Mouse (Mus musculus): ENCODE measurements at regions not wholly inside any gene's neighbourhood (a gene's known extent, or its start where the extent isn't known, plus 50 kb on each side); places are given as distances from the start of the nearest gene placed in this dataset.

DNA sequence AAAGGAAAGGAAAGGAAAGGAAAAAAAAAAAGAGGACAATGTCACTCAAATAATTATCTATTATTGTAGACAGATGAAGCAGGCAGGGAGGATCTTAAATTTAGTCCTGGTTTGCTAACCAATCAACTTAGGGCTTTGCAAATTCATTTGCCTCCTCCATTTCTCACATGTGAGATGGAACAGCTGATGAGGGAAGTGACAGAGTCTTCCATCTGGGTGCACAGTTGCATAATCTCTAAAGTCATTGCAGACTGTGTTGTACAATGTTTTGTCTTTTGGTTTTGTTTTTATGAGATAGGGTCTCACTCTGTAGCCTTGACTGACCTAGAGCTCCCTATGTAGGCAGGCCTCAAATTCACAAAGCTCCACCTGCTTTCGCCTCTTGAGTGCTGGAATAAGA lies 103.9 kb downstream of the Mycn start:
- no peak overlapping the region for H3K9ac ChIP-seq
- TF ChIP-seq CTCF (IDR thresholded peaks at IDR 0.05; ENCODE audit: low read depth), result no peak
- H3K4me1 ChIP-seq (ENCODE audit: insufficient read depth), result no peaks in the 10 kb centered on the region
- no peaks in the 10 kb centered on the region for H3K36me3 ChIP-seq (ENCODE audit: insufficient read depth)
- H3K4me2 ChIP-seq (ENCODE audit: low read depth), result no peak overlapping the region
- DNase-seq (no peak), ATAC-seq (no peak)
- no peaks in the 10 kb centered on the region for H3K9me3 ChIP-seq (ENCODE audit: low read length)
- H3K27me3 ChIP-seq (ENCODE audit: insufficient read depth, low read length), result no peaks in the 10 kb centered on the region
- no peak overlapping the region for H3K27ac ChIP-seq (ENCODE audit: low read depth, low read length)
- WGBS, result 100% methylated on average over 1 of the region's 1 CpGs
- H3K4me3 ChIP-seq (ENCODE audit: low read depth, low read length), result no peak overlapping the region

DNA sequence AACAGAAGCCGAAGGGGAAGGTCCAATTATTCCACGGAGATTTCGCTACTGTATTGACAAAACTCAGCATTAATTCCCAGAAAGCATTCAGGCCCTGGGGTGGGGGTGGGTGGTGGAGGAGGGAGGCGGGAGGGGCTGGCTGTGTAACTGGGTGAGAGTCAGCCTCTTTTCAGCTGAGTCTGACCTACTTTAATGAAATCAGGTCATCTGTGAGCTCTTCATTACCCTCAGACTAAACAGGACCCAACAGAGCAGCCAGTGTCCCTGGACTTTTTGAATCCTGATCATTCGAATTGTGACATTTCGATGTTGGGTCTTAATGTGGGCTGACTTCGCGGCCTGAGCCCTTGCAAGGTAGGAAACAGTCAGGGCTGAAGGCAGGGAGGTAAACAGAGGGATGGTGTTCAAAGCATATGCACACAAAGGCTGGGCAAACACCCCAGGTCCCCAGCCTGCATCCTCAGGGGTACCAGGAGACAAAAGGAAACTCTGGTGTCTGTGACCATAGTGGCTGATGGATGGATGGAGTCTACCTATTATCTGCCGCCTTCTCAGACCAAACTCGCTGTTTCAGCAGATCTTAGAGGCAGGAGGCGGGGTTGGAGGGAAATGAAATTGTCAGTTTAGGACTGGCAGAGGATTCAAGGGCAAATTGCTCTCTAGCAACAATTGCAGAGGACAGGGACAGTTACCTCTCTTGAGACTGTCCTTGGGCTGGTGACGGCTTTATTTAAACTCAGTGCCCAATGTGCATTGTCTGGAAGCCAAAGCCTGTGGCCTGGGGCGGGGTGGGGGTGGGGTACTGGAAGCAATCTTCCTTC lies 113.7 kb downstream of the Mycn start:
- H3K27ac ChIP-seq (ENCODE audit: low read depth, low read length), result no peak overlapping the region
- TF ChIP-seq CTCF (IDR thresholded peaks at IDR 0.05; ENCODE audit: low read depth), result no peak
- no peaks in the 10 kb centered on the region for H3K27me3 ChIP-seq (ENCODE audit: insufficient read depth, low read length)
- no peaks in the 10 kb centered on the region for H3K4me1 ChIP-seq (ENCODE audit: insufficient read depth)
- DNase-seq, result no peak
- WGBS, result 38% methylated on average over 13 of the region's 13 CpGs
- H3K4me2 ChIP-seq (ENCODE audit: low read depth), result no peak overlapping the region
- H3K4me3 ChIP-seq (ENCODE audit: low read depth, low read length), result no peak overlapping the region
- peak; percentile 54 for ATAC-seq
- no peaks in the 10 kb centered on the region for H3K36me3 ChIP-seq (ENCODE audit: insufficient read depth)
- no peaks in the 10 kb centered on the region for H3K9me3 ChIP-seq (ENCODE audit: low read length)
- no peak overlapping the region for H3K9ac ChIP-seq

DNA sequence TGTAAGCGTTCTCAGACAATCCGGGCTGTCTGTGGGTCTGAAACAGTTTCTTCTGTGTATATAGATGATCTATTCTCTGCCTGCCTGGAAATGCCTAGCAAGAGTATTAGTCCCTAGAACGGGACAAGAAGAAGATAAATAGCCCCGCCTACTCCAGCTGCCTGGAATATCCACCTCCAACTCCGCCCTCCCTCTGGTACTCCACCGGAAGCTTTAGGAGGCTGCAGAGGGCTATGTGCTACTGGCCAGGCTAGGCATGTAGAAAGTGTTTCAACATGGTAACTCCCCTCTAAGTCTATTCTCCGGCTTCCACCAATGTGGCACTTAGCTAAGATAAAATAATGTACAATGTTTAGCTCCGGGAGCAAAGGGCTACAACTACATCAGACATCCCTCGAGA lies 114.3 kb downstream of the Mycn start:
- Histone ChIP-seq H3K4me3 (ENCODE audit: low read depth, low read length) (no peak overlapping the region), H3K27me3 (ENCODE audit: insufficient read depth, low read length) (no peaks in the 10 kb centered on the region), H3K36me3 (ENCODE audit: insufficient read depth) (no peaks in the 10 kb centered on the region), H3K9me3 (ENCODE audit: low read length) (no peaks in the 10 kb centered on the region), H3K4me1 (ENCODE audit: insufficient read depth) (no peaks in the 10 kb centered on the region), H3K9ac (no peak overlapping the region), H3K27ac (ENCODE audit: low read depth, low read length) (no peak overlapping the region), H3K4me2 (ENCODE audit: low read depth) (no peak overlapping the region)
- no peak for TF ChIP-seq CTCF (IDR thresholded peaks at IDR 0.05; ENCODE audit: low read depth)
- WGBS, result 45% methylated on average over 9 of the region's 9 CpGs
- ATAC-seq (peak; percentile 38; the same call in 1 of the 2 replicates), DNase-seq (no peak)

DNA sequence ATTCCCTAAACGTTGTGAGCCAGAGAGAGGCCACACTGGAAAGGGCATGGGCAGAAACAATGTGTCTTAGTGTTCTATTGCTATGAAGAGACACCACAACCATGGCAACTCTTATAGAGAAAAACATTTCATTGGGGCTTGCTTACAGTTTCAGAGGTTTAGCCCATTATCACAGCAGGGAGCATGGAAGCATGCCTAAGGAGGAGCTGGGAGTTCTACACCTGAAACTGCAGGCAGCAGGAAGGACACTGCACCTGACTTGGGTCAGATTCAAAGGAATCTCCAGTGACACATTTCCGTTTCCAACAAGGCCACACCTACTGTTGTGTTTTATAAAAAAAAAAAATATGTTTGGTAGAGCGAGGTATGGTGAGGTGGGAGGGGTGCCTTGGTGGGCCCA lies 115.3 kb downstream of the Mycn start:
- Histone ChIP-seq H3K27ac (ENCODE audit: low read depth, low read length) (no peak overlapping the region), H3K4me3 (ENCODE audit: low read depth, low read length) (no peak overlapping the region), H3K27me3 (ENCODE audit: insufficient read depth, low read length) (no peaks in the 10 kb centered on the region), H3K36me3 (ENCODE audit: insufficient read depth) (no peaks in the 10 kb centered on the region), H3K4me2 (ENCODE audit: low read depth) (no peak overlapping the region), H3K4me1 (ENCODE audit: insufficient read depth) (no peaks in the 10 kb centered on the region), H3K9me3 (ENCODE audit: low read length) (no peaks in the 10 kb centered on the region), H3K9ac (no peak overlapping the region)
- ATAC-seq, result no peak
- DNase-seq, result no peak
- no peak for TF ChIP-seq CTCF (IDR thresholded peaks at IDR 0.05; ENCODE audit: low read depth)
- WGBS, result 58% methylated on average over 3 of the region's 3 CpGs

DNA sequence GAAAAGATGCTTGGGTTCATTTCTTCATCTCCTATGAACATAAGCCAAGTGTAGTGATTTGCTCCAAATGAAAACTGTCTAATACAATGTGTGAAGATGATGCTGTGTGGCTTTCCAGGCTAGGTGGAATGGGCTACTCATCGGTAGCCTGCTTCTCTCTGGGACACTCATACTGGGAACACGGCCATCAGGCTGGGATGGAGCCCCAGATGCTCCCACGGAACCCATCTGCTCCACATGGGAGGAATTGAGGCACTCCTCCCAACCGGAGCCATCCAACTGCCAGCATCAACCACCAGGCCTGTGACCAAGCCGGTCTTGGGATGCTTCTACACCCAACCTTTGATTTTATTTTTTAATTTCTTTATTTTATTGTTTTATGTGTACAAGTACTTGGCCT lies 115.9 kb downstream of the Mycn start:
- no peak for ATAC-seq
- no peak overlapping the region for H3K27ac ChIP-seq (ENCODE audit: low read depth, low read length)
- H3K4me2 ChIP-seq (ENCODE audit: low read depth), result no peak overlapping the region
- peak; percentile 31 for DNase-seq
- no peaks in the 10 kb centered on the region for H3K4me1 ChIP-seq (ENCODE audit: insufficient read depth)
- no peak for TF ChIP-seq CTCF (IDR thresholded peaks at IDR 0.05; ENCODE audit: low read depth)
- H3K27me3 ChIP-seq (ENCODE audit: insufficient read depth, low read length), result no peaks in the 10 kb centered on the region
- H3K9me3 ChIP-seq (ENCODE audit: low read length), result no peaks in the 10 kb centered on the region
- 66% methylated on average over 5 of the region's 5 CpGs for WGBS
- no peaks in the 10 kb centered on the region for H3K36me3 ChIP-seq (ENCODE audit: insufficient read depth)
- no peak overlapping the region for H3K4me3 ChIP-seq (ENCODE audit: low read depth, low read length)
- no peak overlapping the region for H3K9ac ChIP-seq

DNA sequence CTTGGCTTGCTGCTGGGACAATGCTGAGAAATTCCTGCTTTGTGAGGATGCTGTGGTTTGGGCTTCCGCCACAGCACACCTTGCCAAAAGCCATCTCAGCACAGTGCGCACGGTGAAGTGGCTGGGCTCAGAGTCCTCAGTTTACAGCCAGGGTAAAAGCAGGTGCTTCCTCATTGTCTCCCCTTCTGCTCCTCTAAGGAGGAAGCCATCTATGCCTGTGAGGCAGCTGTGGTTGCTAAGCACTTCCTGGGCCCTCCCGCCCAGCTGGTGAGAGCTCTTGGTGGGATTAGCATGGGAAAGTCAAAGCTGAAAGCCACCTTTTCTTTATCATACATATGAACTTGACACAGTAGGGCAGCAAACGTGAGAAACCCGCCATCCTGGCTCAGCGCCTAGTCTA lies 120.2 kb downstream of the Mycn start:
- DNase-seq, result no peak
- Histone ChIP-seq H3K36me3 (ENCODE audit: insufficient read depth) (no peaks in the 10 kb centered on the region), H3K27ac (ENCODE audit: low read depth, low read length) (no peak overlapping the region), H3K9me3 (ENCODE audit: low read length) (no peaks in the 10 kb centered on the region), H3K27me3 (ENCODE audit: insufficient read depth, low read length) (no peaks in the 10 kb centered on the region), H3K4me1 (ENCODE audit: insufficient read depth) (no peaks in the 10 kb centered on the region), H3K4me3 (ENCODE audit: low read depth, low read length) (no peak overlapping the region), H3K4me2 (ENCODE audit: low read depth) (no peak overlapping the region), H3K9ac (no peak overlapping the region)
- TF ChIP-seq CTCF (IDR thresholded peaks at IDR 0.05; ENCODE audit: low read depth), result no peak
- 81% methylated on average over 7 of the region's 7 CpGs for WGBS
- no peak for ATAC-seq

DNA sequence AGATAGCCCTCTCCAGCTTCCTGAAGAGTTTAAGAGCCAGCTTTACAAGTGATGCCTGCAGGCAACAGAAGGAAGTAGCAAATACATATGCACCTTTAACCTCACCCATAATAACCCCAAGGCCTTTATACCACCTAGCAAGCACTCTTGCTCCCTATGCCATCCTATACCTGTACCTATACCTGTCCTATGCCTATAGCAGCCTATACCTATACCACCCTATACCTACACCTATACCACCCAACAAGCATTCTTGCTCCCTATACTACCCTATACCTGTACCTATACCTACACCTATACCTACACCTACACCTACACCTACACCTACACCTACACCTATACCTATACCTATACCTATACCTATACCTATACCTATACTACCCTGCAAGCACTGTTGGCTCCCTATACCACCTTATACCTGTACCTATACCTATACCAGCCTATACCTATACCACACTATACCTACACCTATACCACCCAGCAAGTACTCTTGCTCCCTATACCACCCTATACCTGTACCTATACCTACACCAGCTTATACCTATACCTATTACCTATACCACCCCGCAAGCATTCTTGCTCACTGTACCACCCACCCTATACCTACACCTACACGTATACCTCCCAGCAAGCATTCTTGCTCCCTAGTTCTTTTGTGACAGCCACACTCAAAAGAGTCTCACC lies 120.9 kb downstream of the Mycn start:
- ATAC-seq, result no peak

More for the DNA sequence above, 120.9 kb downstream of the Mycn start:
- no peaks in the 10 kb centered on the region for H3K9me3 ChIP-seq (ENCODE audit: low read length)
- no peak overlapping the region for H3K27ac ChIP-seq (ENCODE audit: low read depth, low read length)
- H3K27me3 ChIP-seq (ENCODE audit: insufficient read depth, low read length), result no peaks in the 10 kb centered on the region
- no peak overlapping the region for H3K9ac ChIP-seq
- 95% methylated on average over 2 of the region's 2 CpGs for WGBS
- no peaks in the 10 kb centered on the region for H3K4me1 ChIP-seq (ENCODE audit: insufficient read depth)
- no peak overlapping the region for H3K4me2 ChIP-seq (ENCODE audit: low read depth)
- no peak for DNase-seq
- no peaks in the 10 kb centered on the region for H3K36me3 ChIP-seq (ENCODE audit: insufficient read depth)
- H3K4me3 ChIP-seq (ENCODE audit: low read depth, low read length), result no peak overlapping the region
- TF ChIP-seq CTCF (IDR thresholded peaks at IDR 0.05; ENCODE audit: low read depth), result no peak

All from forebrain, postnatal 0 days (tissue).